Mouse (Mus musculus): Measurements from ENCODE around the gene Srarp. TPM values are rescaled to one million over a fixed set of nuclear protein-coding genes. Genes with fewer than 3 reads are reported as not detected.

Gene Srarp
- polyA plus RNA-seq, 1 experiment from 2014 or later = not detected

DNA sequence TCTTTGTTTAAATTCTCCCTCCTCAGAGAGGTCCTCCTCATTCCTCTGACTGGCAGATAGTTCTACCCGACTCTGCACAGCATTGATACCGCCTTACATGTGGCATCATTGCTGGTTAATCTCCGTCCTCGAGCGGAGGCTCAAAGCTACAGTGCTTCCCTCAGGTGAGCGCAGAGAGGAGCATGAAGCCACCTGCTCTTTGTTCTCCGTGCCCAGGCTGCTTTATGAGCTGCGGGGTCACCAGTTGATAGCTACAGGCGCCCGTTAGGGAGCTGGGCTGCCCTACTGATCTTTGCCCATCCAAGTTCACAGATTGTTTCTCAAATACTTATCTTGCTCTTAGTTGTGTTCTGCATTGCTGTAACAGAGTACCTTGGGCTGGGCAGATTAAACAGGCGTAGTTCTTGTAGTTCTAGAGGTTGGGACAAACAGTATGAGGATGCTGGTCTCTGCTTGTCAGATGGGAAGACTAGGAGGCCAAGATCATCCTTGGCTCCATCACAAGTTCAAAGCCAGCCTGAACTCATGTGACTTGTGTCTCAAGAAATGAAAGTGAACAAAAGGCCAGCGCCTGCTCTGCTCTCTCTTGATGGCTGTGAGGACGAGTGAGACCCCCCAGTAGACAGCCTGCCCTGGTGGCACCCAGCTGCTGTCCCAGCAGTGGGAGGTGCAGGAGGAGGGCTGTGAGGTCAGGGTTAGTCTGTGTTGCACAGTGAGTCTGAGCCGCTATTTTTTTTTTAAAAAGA is 20.5 kb upstream of the Srarp start:
- H3K4me3 ChIP-seq (replicated peaks) = no peak overlapping the region
- ATAC-seq (ENCODE audit: insufficient read depth, low FRiP score, low read depth) = no peak

DNA sequence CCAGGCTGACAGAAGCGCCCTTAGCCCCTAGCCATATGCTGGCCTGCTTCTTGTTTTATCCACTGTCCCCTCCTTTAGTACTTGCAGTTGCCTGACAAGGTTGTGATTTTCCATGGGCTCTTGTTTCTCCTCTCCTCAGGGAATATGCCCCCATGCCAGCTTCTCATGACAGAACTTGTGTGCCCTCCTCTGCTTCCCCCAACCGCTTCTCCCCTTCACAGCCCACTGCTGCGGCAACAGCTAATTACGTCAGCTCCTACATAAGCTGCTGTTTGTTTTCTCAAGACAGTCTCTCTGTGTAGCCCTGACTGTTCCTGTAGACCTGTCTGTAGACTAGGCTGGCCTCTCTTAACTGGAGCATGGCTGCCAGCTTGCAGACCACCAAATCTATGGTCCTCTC is 19.6 kb upstream of the Srarp start:
- H3K4me3 ChIP-seq (replicated peaks) = no peak overlapping the region
- no peak overlapping the region for H3K9ac ChIP-seq
- no peaks in the 10 kb centered on the region for H3K27me3 ChIP-seq (replicated peaks)
- no peak overlapping the region for H3K4me2 ChIP-seq
- no peaks in the 10 kb centered on the region for H3K9me3 ChIP-seq
- peak overlapping the region; percentile 67; the same call in 1 of the 2 replicates for H3K27ac ChIP-seq
- 73% methylated on average over 4 of the region's 4 CpGs for WGBS
- no peak for ATAC-seq (ENCODE audit: insufficient read depth, low FRiP score, low read depth)
- peaks cover 29% of the 10 kb centered on the region for H3K4me1 ChIP-seq
- peaks cover 12% of the 10 kb centered on the region for H3K36me3 ChIP-seq

More for the DNA sequence above, 20.5 kb upstream of the Srarp start:
- H3K4me2 ChIP-seq = no peak overlapping the region
- H3K4me1 ChIP-seq = peaks cover 30% of the 10 kb centered on the region
- no peaks in the 10 kb centered on the region for H3K27me3 ChIP-seq (replicated peaks)
- WGBS = 90% methylated on average over 14 of the region's 14 CpGs
- H3K9ac ChIP-seq = no peak overlapping the region
- H3K27ac ChIP-seq = no peak overlapping the region; the same call in 1 of the 2 replicates
- no peaks in the 10 kb centered on the region for H3K9me3 ChIP-seq
- peaks cover 12% of the 10 kb centered on the region for H3K36me3 ChIP-seq

DNA sequence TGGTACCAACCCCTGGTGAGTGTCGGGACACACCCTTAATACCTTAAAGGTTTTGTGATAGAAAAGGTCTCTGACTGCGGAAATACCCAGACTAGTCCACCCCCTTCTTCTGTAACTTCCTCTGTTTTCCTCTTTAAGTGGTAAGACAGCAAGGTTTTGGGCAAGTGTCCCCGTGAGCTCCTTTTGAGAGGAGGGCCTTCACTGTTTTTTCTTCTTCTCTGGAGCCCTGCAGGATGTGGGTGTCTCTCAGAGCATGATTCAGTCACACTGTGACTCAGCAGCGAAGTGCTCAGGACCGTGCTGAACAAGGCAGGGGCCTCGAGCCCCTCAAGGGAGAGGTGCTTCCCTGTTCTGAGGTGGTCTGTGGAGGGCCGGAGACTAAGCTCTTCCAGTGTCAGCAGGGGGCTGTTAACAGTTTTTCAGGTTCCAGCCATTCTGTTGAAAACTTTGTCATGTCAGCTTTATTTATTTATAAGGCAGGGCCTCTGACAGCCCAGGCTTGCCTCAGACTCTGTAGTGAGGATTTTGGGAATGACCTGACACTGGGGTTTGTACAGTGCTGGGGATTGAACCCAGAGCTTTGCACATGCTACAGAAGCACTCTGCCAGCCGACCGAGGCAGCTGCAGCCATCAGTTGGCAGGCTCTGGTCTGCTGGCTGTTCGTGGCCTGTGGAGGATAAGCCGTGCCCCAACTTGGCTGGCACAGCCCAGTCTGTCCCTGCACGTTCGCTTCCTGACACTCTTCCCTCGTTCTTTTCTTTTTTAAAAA is 18.9 kb upstream of the Srarp start:
- H3K9me3 ChIP-seq = no peaks in the 10 kb centered on the region
- peaks cover 8% of the 10 kb centered on the region for H3K36me3 ChIP-seq
- WGBS = 63% methylated on average over 14 of the region's 14 CpGs
- no peak overlapping the region for H3K4me2 ChIP-seq
- ATAC-seq (ENCODE audit: insufficient read depth, low FRiP score, low read depth) = no peak
- H3K27me3 ChIP-seq (replicated peaks) = no peaks in the 10 kb centered on the region
- H3K4me3 ChIP-seq (replicated peaks) = no peak overlapping the region
- H3K4me1 ChIP-seq = peaks cover 26% of the 10 kb centered on the region
- no peak overlapping the region for H3K9ac ChIP-seq
- peak overlapping the region; percentile 67 for H3K27ac ChIP-seq

DNA sequence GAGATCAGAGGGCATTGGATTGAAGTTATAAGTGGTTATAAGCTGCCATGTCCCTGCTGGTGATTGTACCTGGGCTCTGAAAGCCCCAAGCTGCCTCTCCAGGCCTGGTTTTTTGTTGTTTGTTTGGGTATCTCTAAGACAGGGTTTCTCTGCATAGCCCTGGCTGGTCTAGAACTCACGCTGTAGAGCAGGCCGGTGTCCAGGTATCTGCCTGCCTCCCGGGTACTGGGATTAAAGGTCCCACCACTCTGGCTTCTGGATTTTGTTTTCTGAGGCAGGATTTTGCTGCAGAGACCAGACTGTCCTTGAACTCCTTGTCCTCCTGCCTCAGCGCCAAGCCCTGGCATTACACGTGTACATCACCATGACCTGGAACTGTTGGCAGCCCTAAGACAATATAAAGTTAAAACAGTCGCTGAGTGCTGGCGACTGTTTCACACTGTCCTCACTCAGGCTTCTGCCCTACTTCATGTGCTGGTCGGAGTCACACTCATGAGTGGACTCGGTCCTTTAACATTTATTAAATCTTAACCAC is 16.1 kb upstream of the Srarp start:
- WGBS = 88% methylated on average over 9 of the region's 9 CpGs
- H3K4me1 ChIP-seq = peaks cover 14% of the 10 kb centered on the region
- H3K36me3 ChIP-seq = peaks cover 21% of the 10 kb centered on the region
- H3K9me3 ChIP-seq = no peaks in the 10 kb centered on the region
- no peaks in the 10 kb centered on the region for H3K27me3 ChIP-seq (replicated peaks)
- no peak for ATAC-seq (ENCODE audit: insufficient read depth, low FRiP score, low read depth)
- no peak overlapping the region for H3K4me3 ChIP-seq (replicated peaks)
- no peak overlapping the region for H3K4me2 ChIP-seq
- H3K9ac ChIP-seq = no peak overlapping the region
- H3K27ac ChIP-seq = no peak overlapping the region

DNA sequence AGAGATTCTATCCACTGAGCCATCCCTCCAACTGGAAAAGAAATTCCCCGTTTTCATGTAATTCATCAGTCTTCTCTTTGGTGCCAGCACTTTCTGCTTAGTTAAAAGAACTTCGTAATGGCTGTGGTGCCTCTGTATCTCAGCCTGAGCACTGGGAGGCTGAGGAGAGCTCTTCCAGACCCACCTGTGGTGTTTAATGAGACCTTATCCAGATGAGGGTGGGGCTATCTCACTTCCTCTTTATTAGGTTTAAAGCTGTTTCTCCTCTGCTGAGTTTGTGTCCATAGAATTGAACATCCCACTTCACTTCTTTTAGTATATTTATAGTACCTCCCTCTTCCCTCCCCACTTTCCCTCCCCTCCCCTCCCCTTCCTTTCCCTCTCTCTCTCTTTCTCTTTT is 15.3 kb upstream of the Srarp start:
- peaks cover 16% of the 10 kb centered on the region for H3K4me1 ChIP-seq
- no peak for ATAC-seq (ENCODE audit: insufficient read depth, low FRiP score, low read depth)
- H3K9ac ChIP-seq = no peak overlapping the region
- H3K4me2 ChIP-seq = no peak overlapping the region
- no peak overlapping the region for H3K27ac ChIP-seq
- H3K4me3 ChIP-seq (replicated peaks) = no peak overlapping the region
- H3K9me3 ChIP-seq = no peaks in the 10 kb centered on the region
- peaks cover 21% of the 10 kb centered on the region for H3K36me3 ChIP-seq
- 82% methylated on average over 2 of the region's 2 CpGs for WGBS
- no peaks in the 10 kb centered on the region for H3K27me3 ChIP-seq (replicated peaks)

DNA sequence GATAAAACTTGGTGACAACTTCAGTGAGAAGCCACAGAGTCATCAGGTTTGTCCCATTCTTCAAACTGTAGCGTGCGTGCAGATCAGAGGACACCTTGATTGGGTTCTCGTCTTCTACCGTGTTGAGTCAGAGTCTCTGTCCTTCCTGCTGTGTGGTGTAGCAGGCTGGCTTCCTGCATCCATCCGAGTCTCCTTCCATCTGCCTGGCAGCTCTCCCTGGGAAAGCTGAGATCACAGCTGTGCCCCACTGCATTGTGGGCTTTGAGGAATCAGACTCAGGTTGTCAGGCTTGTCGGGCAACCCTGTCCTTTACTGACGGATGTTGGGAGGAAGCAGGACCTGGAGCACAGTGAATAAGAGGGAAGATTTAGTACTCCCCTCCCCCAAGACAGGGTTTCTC is 10.3 kb upstream of the Srarp start:
- no peak for ATAC-seq (ENCODE audit: insufficient read depth, low FRiP score, low read depth)
- Histone ChIP-seq H3K9me3 (no peaks in the 10 kb centered on the region), H3K36me3 (peaks cover 14% of the 10 kb centered on the region), H3K4me3 (replicated peaks) (no peak overlapping the region), H3K27ac (no peak overlapping the region), H3K4me2 (0 out of 2 replicates have a peak overlapping the region, but pooled peaks have one; percentile 87), H3K27me3 (replicated peaks) (no peaks in the 10 kb centered on the region), H3K9ac (no peak overlapping the region), H3K4me1 (peaks cover 16% of the 10 kb centered on the region)
- 77% methylated on average over 7 of the region's 7 CpGs for WGBS

DNA sequence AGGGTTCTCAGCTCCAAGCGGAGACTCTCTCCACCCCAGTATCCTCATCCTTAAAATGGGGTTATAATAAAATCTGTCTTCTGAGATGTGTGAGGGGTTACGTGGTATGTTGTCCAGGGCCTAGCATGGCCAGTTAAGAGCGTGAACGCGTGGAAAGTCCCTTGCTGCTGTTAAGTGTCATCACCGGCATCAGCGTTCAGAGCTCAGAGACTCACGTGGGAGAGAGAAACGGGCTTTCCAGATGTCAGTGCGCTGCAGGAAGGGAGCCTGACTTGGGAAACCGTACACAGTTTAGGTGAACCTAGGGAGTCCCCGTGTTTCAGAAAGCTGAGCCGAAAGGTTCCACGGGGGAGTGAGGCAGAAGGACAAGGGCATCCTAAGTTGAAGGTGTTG is 9.4 kb upstream of the Srarp start:
- no peaks in the 10 kb centered on the region for H3K27me3 ChIP-seq (replicated peaks)
- H3K27ac ChIP-seq = no peak overlapping the region
- H3K4me3 ChIP-seq (replicated peaks) = peak overlapping the region; percentile 98
- H3K9me3 ChIP-seq = no peaks in the 10 kb centered on the region
- H3K36me3 ChIP-seq = peaks cover 14% of the 10 kb centered on the region
- peak overlapping the region; percentile 88; the same call in 1 of the 2 replicates for H3K9ac ChIP-seq
- peak overlapping the region; percentile 87 for H3K4me2 ChIP-seq
- ATAC-seq (ENCODE audit: insufficient read depth, low FRiP score, low read depth) = no peak
- peaks cover 16% of the 10 kb centered on the region for H3K4me1 ChIP-seq
- WGBS = 11% methylated on average over 14 of the region's 14 CpGs

DNA sequence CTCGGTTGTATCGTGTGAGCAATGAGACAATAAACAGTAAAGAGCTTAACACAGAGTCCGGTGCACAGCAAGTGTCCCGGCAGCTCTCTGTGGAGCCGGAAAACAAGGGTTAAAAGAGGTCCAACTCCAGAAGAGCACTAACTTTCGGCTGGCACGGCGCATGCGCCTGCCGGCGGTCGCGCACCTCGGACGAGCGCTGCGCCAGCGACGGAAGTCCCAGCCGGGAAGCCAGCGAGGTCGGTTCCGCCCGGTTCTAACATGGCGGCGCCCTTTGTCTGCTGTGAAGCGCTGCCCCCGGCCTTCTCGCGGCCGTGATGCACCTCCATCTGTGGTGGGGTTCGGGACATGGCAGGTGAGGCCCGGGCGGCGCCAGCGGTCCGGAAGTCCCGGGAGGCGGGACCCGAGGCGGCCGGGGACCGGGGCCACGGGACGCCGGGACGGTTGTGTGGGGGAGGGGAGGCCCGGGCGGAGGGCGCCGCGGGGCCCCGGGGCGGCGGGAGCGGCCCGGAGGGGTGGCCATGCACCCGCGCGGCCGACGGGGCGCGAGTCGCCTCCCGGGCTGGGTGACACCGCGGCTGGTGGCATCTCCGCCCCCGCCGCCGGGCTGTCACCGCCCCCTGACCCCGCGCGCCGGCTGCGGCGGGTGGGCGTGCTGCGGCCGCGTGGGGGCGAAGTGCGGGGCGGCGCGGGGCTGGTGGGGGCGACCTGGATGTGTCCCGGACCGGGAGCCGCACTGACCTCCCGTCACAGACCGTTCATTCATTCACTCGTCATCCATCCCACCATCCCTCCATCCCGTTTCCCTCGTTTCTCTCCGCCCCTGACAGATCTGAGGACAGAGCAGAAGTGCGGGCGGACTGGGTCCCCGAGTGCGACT is 8.8 kb upstream of the Srarp start, which contains the start of gene Zbtb17:
TSS of gene Zbtb17 (plus strand) at position 204 of the 877 bp plus-strand sequence.
- Histone ChIP-seq H3K9ac (peak within 1 kb of the TSS; percentile 88), H3K9me3 (no peaks in the 10 kb centered on the region), H3K27me3 (replicated peaks) (no peaks in the 10 kb centered on the region), H3K27ac (peak within 1 kb of the TSS; percentile 55; the same call in 1 of the 2 replicates), H3K4me2 (peak within 1 kb of the TSS; percentile 87), H3K4me1 (peaks cover 16% of the 10 kb centered on the region), H3K4me3 (replicated peaks) (peak within 1 kb of the TSS; percentile 98), H3K36me3 (peaks cover 14% of the 10 kb centered on the region)
- WGBS = under 1% methylated on average over 90 of the region's 102 CpGs
- peak; percentile 90 for ATAC-seq (ENCODE audit: insufficient read depth, low FRiP score, low read depth)

DNA sequence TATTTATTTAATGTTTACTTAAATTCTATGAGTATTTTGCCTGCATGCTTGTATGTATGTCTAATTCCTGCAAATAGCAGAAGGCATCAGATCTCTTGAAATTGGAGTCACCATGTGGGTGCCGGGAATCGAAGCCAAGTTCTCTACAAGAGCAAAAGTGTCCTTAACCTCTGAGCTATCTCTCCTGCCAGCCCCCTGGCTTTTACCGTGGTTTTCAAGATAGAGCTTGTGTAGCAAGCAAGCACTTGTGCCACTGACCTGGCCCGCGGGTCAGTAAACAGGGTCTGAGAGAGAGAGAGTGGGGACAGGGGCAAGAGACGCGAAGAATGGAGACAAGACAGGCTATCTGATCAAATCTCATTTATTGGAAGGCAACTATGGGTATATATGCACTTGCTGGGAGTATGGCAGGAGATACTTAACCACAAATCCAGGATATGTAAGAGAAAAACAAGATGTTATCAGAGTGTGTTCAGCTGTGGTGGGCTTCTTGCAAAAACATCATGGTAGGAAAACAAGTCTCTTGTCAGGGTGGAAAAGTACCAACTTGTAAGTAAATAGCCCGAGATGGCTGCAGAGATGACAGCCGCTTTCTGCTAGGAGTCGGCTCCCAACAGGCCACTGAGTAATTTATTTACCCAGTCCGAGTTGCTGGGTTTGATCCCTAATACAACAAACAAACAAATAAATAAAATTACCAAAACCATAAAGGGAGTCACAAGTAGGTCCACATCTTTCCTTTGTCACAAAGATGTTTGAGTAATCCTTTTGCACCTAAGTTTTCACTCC is 7.9 kb upstream of the Srarp start:
- 38% methylated on average over 11 of the region's 11 CpGs for WGBS
- Histone ChIP-seq H3K4me1 (peaks cover 16% of the 10 kb centered on the region), H3K27me3 (replicated peaks) (no peaks in the 10 kb centered on the region), H3K9ac (peak overlapping the region; percentile 88; the same call in 1 of the 2 replicates), H3K9me3 (no peaks in the 10 kb centered on the region), H3K27ac (no peak overlapping the region), H3K4me3 (replicated peaks) (peak overlapping the region; percentile 98), H3K36me3 (peaks cover 6% of the 10 kb centered on the region; the same call in 1 of the 2 replicates), H3K4me2 (peak overlapping the region; percentile 87)
- no peak for ATAC-seq (ENCODE audit: insufficient read depth, low FRiP score, low read depth)

DNA sequence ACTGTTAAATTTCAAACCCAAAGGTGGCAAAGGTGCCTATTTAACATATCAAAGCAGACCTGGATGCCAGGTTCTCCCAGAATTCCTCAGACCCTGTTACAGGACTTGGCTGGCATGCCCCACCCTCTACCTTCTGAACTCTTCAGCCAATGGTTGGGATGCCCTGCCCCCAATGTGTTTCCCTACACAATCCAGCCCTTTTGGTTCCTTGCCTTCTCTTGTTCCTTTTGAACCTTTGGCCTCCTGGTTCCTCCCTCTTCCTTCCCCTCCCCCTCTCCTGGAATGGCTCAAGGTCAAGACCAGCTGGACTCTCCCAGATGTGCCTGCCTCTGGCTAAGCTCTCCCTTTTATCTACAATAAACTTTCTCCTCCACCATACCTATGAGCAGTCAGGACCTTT is 5.0 kb upstream of the Srarp start:
- Histone ChIP-seq H3K9me3 (no peaks in the 10 kb centered on the region), H3K4me2 (no peak overlapping the region), H3K36me3 (no peaks in the 10 kb centered on the region), H3K4me1 (peaks cover 11% of the 10 kb centered on the region), H3K9ac (no peak overlapping the region), H3K4me3 (replicated peaks) (no peak overlapping the region), H3K27ac (no peak overlapping the region), H3K27me3 (replicated peaks) (no peaks in the 10 kb centered on the region)
- no peak for ATAC-seq (ENCODE audit: insufficient read depth, low FRiP score, low read depth)

All from stomach, embryonic 15.5 days (tissue).